In the genomic region with DNA sequence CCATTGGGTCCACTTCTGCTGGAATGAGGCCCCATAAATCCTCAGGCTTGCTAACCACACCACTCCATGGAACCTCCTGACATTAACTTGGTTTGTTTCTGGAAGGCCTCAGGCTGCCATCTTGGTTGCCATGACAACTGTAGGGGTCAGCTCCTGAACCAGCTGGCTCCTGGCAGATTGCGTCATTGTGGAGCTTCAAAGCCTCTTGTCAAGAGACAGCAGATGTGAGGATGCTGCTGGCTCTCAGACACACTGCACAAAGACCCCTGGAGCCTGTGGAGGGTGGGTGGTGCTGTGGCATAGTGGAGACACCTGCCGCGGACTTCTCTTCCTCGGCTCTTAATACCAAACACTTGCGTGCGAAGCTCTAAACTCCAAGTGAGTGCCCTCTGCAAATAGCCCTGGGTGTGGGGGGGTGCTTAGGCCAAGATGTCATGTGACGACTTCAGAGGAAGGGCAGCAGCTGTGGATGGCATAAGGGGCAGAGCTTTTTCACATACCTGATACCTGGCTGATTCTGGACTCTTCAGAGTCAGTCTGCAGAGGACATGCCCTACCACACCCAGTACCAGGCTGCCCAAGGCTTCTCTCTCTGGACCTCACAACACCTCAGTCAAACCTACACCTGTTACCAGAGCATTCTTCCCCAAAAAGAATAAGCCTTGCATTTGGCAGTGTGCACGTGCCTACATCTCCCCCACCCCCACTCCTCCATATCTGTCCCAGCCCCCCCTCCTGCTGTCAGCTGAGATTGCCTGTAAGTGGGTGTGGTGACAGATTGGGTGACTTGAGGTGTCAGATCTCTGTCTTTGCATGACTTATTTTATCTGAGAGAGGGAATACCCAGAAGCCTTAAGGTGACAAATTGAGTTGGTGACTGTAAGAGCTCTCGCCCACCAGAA, we compare ENCODE assay signal across 11 mouse cellular contexts. TPM values are rescaled to one million over a fixed set of nuclear protein-coding genes. Genes with fewer than 3 reads are reported as not detected.
A peak's percentile ranks its signal among the peaks of the same experiment; 100 is the strongest.
DNase-seq lines count a peak whose midpoint lies in the region; ATAC-seq lines count a peak whose summit lies in the region.
"Had no signal": no experiment of that assay in that cellular context is flagged by ENCODE, and none has a peak within 500 bp of the region (broad histone marks: within the 10 kb centered on the region; RNA-seq: fewer than 3 reads in every experiment).

No protein-coding gene starts in this region.

- H3K9me3 ChIP-seq in hindbrain, embryonic 16.5 days (ENCODE audit: control insufficient read depth, low read length): no peaks in the 10 kb centered on the region

- no peak overlapping the region for H3K9ac ChIP-seq in hindbrain, embryonic 16.5 days (ENCODE audit: low read depth, low read length)

- peak; percentile 60 for ATAC-seq in hindbrain, embryonic 16.5 days
- ATAC-seq: Patski had no signal

- WGBS in hindbrain, embryonic 16.5 days: 41% methylated on average over 9 of the region's 9 CpGs

- H3K4me3 ChIP-seq in hindbrain, embryonic 16.5 days (ENCODE audit: low read length): no peak overlapping the region

- peaks cover 41% of the 10 kb centered on the region for H3K36me3 ChIP-seq in hindbrain, embryonic 16.5 days (ENCODE audit: control insufficient read depth, insufficient read depth, low read length)

- H3K27me3 ChIP-seq in hindbrain, embryonic 16.5 days (replicated peaks; ENCODE audit: control insufficient read depth, insufficient read depth, low read length): no peaks in the 10 kb centered on the region
- H3K27me3 ChIP-seq: Patski had no signal

- H3K4me1 ChIP-seq in hindbrain, embryonic 16.5 days (ENCODE audit: control insufficient read depth, insufficient read depth, low read depth, low read length): no peaks in the 10 kb centered on the region

- peak; percentile 70 to 72 for DNase-seq in cerebellum, postnatal 10 days
- DNase-seq in cerebellum, adult 9-11 months: no peak
- peak; percentile 55 for DNase-seq in right cerebral cortex, adult 18-20 months
- DNase-seq in right cerebral cortex, postnatal 14 days: no peak
- DNase-seq in spleen, adult 18-20 months: no peak
- no peak for DNase-seq in thymus, postnatal 14 days
- DNase-seq in thymus, postnatal 10 days (ENCODE audit: low spot score in 2 of 2): no peak
- DNase-seq: liver had no signal

- no peak overlapping the region for H3K27ac ChIP-seq in hindbrain, embryonic 16.5 days (ENCODE audit: low read depth, low read length)
- H3K27ac ChIP-seq: kidney, postnatal 0 days had no signal

- no peak overlapping the region for H3K4me2 ChIP-seq in hindbrain, embryonic 16.5 days (ENCODE audit: low read length)

RNA-seq across cellular contexts. Expression of a gene that starts 18.3 kb away (rescaled TPM):
- polyA plus RNA-seq in hindbrain, embryonic 16.5 days (2015; fragmentation: Nextera tagmentation; extraction: Ambion mirVana): 98.0 and 99.8 TPM in 2 replicates

Comparison
In these comparisons a context has a peak if more than half of its experiments do, and no peak if none do; other contexts are left out.
1. DNase-seq: peak in cerebellum, postnatal 10 days (2 of 2) and right cerebral cortex, adult 18-20 months (single experiment); none in cerebellum, adult 9-11 months (single experiment), right cerebral cortex, postnatal 14 days (single experiment), spleen, adult 18-20 months (0 of 2), thymus, postnatal 14 days (single experiment) and thymus, postnatal 10 days (0 of 2).